Mouse (Mus musculus) CH12.LX (cell line): ENCODE results near the gene Kirrel3. TPM values are rescaled to one million over a fixed set of nuclear protein-coding genes. Genes with fewer than 3 reads are reported as not detected.

ENCODE experiments used
- DNase-seq: peaks from one replicate; pipeline ENCODE4 v3.0.0-alpha.2; 2013; ENCODE audit errors: extremely low read depth
- H3K27ac ChIP-seq: 2 replicates; pipeline ENCODE4 v1.5.1; 2012; ENCODE audit warnings: low read depth, mild to moderate bottlenecking, control low read depth, moderate library complexity; ENCODE audit not compliant: insufficient read depth
- H3K27me3 ChIP-seq: replicated peaks from 2 replicates; pipeline ENCODE3; 2012; ENCODE audit warnings: inconsistent platforms
- H3K36me3 ChIP-seq, 2 experiments: replicated peaks in 1 of 2; 2 replicates each; pipeline versions ENCODE3 to v1.6.1; 2012; ENCODE audit warnings: inconsistent platforms in 1 of 2, low read length in 1 of 2, mild to moderate bottlenecking in 1 of 2, mixed read lengths in 1 of 2, moderate library complexity in 1 of 2; ENCODE audit not compliant: control insufficient read depth in 1 of 2, insufficient read depth in 1 of 2
- H3K4me1 ChIP-seq, 2 experiments: 2 replicates each; pipeline ENCODE4 v1.6.1; 2012; ENCODE audit warnings: inconsistent platforms in 1 of 2, moderate library complexity in 1 of 2; ENCODE audit not compliant: insufficient read depth in 2 of 2, control insufficient read depth in 1 of 2
- H3K4me2 ChIP-seq: 2 replicates; pipeline ENCODE4 v1.6.1; 2012; ENCODE audit warnings: low read depth, mild to moderate bottlenecking, control low read depth; ENCODE audit not compliant: poor library complexity, insufficient read depth, severe bottlenecking
- H3K4me3 ChIP-seq, 3 experiments: fragments of 150-350 bp in 1 of 3; sonication (generic) in 1 of 3; replicated peaks in 1 of 3; 2 replicates each; pipeline versions ENCODE3 to v1.5.1; 2011 to 2012; ENCODE audit warnings: low read depth in 2 of 3, low read length in 2 of 3, mild to moderate bottlenecking in 2 of 3, moderate library complexity in 2 of 3, control low read depth in 1 of 3, improper control_type of control experiment in 1 of 3, inconsistent platforms in 1 of 3, mixed read lengths in 1 of 3; ENCODE audit not compliant: poor library complexity in 1 of 3
- H3K79me2 ChIP-seq: replicated peaks from 2 replicates; pipeline ENCODE4 v1.6.1; 2012; ENCODE audit warnings: mild to moderate bottlenecking, moderate library complexity; ENCODE audit not compliant: control insufficient read depth, poor library complexity, insufficient read depth, severe bottlenecking; ENCODE audit errors: extremely low read depth
- H3K9ac ChIP-seq: 2 replicates; pipeline ENCODE4 v1.6.1; 2012; ENCODE audit warnings: low read depth, mild to moderate bottlenecking, control low read depth, moderate library complexity; ENCODE audit not compliant: insufficient read depth
- H3K9me3 ChIP-seq: replicated peaks from 2 replicates; pipeline ENCODE3; 2012; ENCODE audit warnings: low read length, inconsistent platforms, mixed read lengths
- BHLHE40 ChIP-seq: IDR thresholded peaks from 2 replicates; pipeline ENCODE4 v1.6.1; 2011; ENCODE audit warnings: mild to moderate bottlenecking, low read depth, low read length, improper control_type of control experiment
- ETS1 ChIP-seq: conservative IDR thresholded peaks from 2 replicates; pipeline ENCODE4 v1.6.1; 2012; ENCODE audit warnings: low read depth, mild to moderate bottlenecking, inconsistent platforms, low read length, improper control_type of control experiment, moderate library complexity
- GABPA ChIP-seq: IDR thresholded peaks from 2 replicates; pipeline ENCODE4 v1.6.1; 2012; ENCODE audit warnings: low read depth, low read length, improper control_type of control experiment, inconsistent platforms; ENCODE audit not compliant: insufficient replicate concordance
- HCFC1 ChIP-seq: IDR thresholded peaks from 2 replicates; pipeline ENCODE4 v1.6.1; 2012; ENCODE audit warnings: low read depth, mild to moderate bottlenecking, inconsistent platforms, low read length, improper control_type of control experiment
- IRF4 ChIP-seq: IDR thresholded peaks from 2 replicates; pipeline ENCODE4 v1.6.1; 2014; ENCODE audit warnings: low read depth, mild to moderate bottlenecking, inconsistent platforms, low read length, improper control_type of control experiment
- MAFK ChIP-seq: IDR thresholded peaks from 2 replicates; pipeline ENCODE4 v1.6.1; 2011; ENCODE audit warnings: low read length, improper control_type of control experiment; ENCODE audit not compliant: insufficient replicate concordance
- MXI1 ChIP-seq: IDR thresholded peaks from 2 replicates; pipeline ENCODE4 v1.6.1; 2011; ENCODE audit warnings: mild to moderate bottlenecking, low read depth, low read length, improper control_type of control experiment
- NELFE ChIP-seq: IDR thresholded peaks from 2 replicates; pipeline ENCODE4 v1.6.1; 2011; ENCODE audit warnings: low read depth, low read length, improper control_type of control experiment
- NRF1 ChIP-seq: IDR thresholded peaks from 2 replicates; pipeline ENCODE4 v1.6.1; 2014; ENCODE audit warnings: low read depth, mild to moderate bottlenecking, inconsistent platforms, low read length, improper control_type of control experiment, moderate library complexity
- PAX5 ChIP-seq: IDR thresholded peaks from 2 replicates; pipeline ENCODE4 v1.6.1; 2012; ENCODE audit warnings: low read length, inconsistent platforms, mixed read lengths
- POLR2AphosphoS2 ChIP-seq: IDR thresholded peaks from 2 replicates; pipeline ENCODE4 v1.6.1; 2011; ENCODE audit warnings: low read depth, low read length, improper control_type of control experiment
- RCOR1 ChIP-seq: conservative IDR thresholded peaks from 2 replicates; pipeline ENCODE4 v1.6.1; 2012; ENCODE audit warnings: low read depth, mild to moderate bottlenecking, inconsistent platforms, low read length, improper control_type of control experiment
- SMC3 ChIP-seq: IDR thresholded peaks from 2 replicates; pipeline ENCODE4 v1.6.1; 2011; ENCODE audit warnings: low read depth, low read length, improper control_type of control experiment
- TBP ChIP-seq: conservative IDR thresholded peaks from 2 replicates; pipeline ENCODE4 v1.6.1; 2011; ENCODE audit warnings: low read depth, low read length, improper control_type of control experiment
- TCF12 ChIP-seq: IDR thresholded peaks from 2 replicates; pipeline ENCODE4 v1.6.1; 2014; ENCODE audit warnings: low read depth, mild to moderate bottlenecking, inconsistent platforms, low read length, improper control_type of control experiment
- USF1 ChIP-seq: IDR thresholded peaks from 2 replicates; pipeline ENCODE4 v1.6.1; 2014; ENCODE audit warnings: low read depth, mild to moderate bottlenecking, inconsistent platforms, low read length, improper control_type of control experiment
- USF2 ChIP-seq: conservative IDR thresholded peaks from 2 replicates; pipeline ENCODE4 v1.6.1; 2011; ENCODE audit warnings: low read depth, low read length, improper control_type of control experiment
- ZKSCAN1 ChIP-seq: IDR thresholded peaks from 2 replicates; pipeline ENCODE4 v1.6.1; 2012; ENCODE audit warnings: low read depth, inconsistent platforms, low read length, improper control_type of control experiment, borderline replicate concordance
- ZMIZ1 ChIP-seq: IDR thresholded peaks from 2 replicates; pipeline ENCODE4 v1.6.1; 2012; ENCODE audit warnings: low read depth, mild to moderate bottlenecking, inconsistent platforms, low read length, improper control_type of control experiment
- dilution Hi-C: fragments of 300-500 bp; cut with MboI; formaldehyde crosslinking; loops from 2 replicates; pipeline ENCODE4 v1.14.3; 2020; ENCODE audit warnings: low sequenced_read_pairs; ENCODE audit not compliant: extremely low pct_unique_long_range_greater_than_20kb, extremely low pct_ligation_motif_present
- in situ Hi-C: fragments of 300-500 bp; cut with MboI; formaldehyde crosslinking; loops from 3 replicates; pipeline ENCODE4 v1.14.3; 2019; ENCODE audit warnings: low sequenced_read_pairs, low pct_ligation_motif_present, low pct_unique_long_range_greater_than_20kb, mixed read lengths
- polyA plus RNA-seq: library from polyadenylated mRNA; unstranded; fragments of >175 nt; gene quantifications from 2 replicates; pipeline ENCODE4 v1.2.1, GENCODE M21; 2012; ENCODE audit warnings: low read depth; ENCODE audit not compliant: insufficient read length
- total RNA-seq, 2 experiments: library from RNA; depleted of rRNA; stranded (reverse); fragments of 300-350 nt in 1 of 2; fragments of >200 nt in 1 of 2; gene quantifications; 2 replicates each; pipeline ENCODE4 v1.2.3; 2012 to 2014

Gene Kirrel3
- total and polyA plus RNA-seq, 3 experiments = not detected

GRCm38 (mm10) chr9:35044458-35044857, 558.8 kb downstream of the Kirrel3 start:
- no peaks in the 10 kb centered on the region for H3K27me3 ChIP-seq
- no peak overlapping the region for H3K4me2 ChIP-seq
- dilution Hi-C loops = no loop called here
- no peak overlapping the region for H3K9ac ChIP-seq
- DNase-seq = no peak
- H3K79me2 ChIP-seq = no peaks in the 10 kb centered on the region
- no peak overlapping the region for H3K27ac ChIP-seq
- no peaks in the 10 kb centered on the region for H3K9me3 ChIP-seq
- H3K36me3 ChIP-seq = peaks cover 0 to 13% of the 10 kb centered on the region in 2 experiments
- no peak for TF ChIP-seq TBP
- no peak for TF ChIP-seq BHLHE40
- TF ChIP-seq ZKSCAN1 = no peak
- no peak for TF ChIP-seq POLR2AphosphoS2
- TF ChIP-seq GABPA = no peak
- TF ChIP-seq, all 38 proteins: peak for 0
- Histone ChIP-seq H3K4me1 (peaks cover 0 to 1% of the 10 kb centered on the region in 2 experiments; a peak in 1 of 4 replicates), H3K4me3 (no peak overlapping the region)
- in situ Hi-C loops = loop anchor here (5.0 to 25.0 kb wide), 2 partner anchors 73 to 493 kb away; partner anchors contain the start of gene St3gal4

- Histone ChIP-seq H3K79me2 (no peaks in the 10 kb centered on the region), H3K27me3 (no peaks in the 10 kb centered on the region), H3K4me3 (no peak overlapping the region)
- no peak for TF ChIP-seq NELFE
- no peak for TF ChIP-seq MXI1
- TF ChIP-seq USF1 = no peak
- TF ChIP-seq GABPA = no peak
- no peak for TF ChIP-seq ZKSCAN1
- no peak for TF ChIP-seq MAFK
- TF ChIP-seq ZMIZ1 = no peak
- TF ChIP-seq IRF4 = no peak
- no peak for TF ChIP-seq ETS1
- TF ChIP-seq, all 38 proteins: peak for 0
- dilution Hi-C loops (no loop called here), in situ Hi-C loops (loop anchor here (25.0 kb wide), 1 partner anchor 492 kb away; no protein-coding TSS in a partner anchor)
- Histone ChIP-seq H3K36me3 (peaks cover 0 to 14% of the 10 kb centered on the region in 2 experiments), H3K4me1 (peaks cover 0 to 8% of the 10 kb centered on the region in 2 experiments; a peak in 2 of 4 replicates), H3K9me3 (no peaks in the 10 kb centered on the region), H3K9ac (no peak overlapping the region), H3K4me2 (no peak overlapping the region), H3K27ac (no peak overlapping the region)
- no peak for DNase-seq
Measured at GRCm38 (mm10) chr9:35045031-35045531, 559.4 kb downstream of the Kirrel3 start.

GRCm38 (mm10) chr9:35045756-35046155, 560.1 kb downstream of the Kirrel3 start:
- Histone ChIP-seq H3K4me2 (no peak overlapping the region), H3K9me3 (no peaks in the 10 kb centered on the region), H3K4me1 (peaks cover 5 to 14% of the 10 kb centered on the region in 2 experiments), H3K9ac (no peak overlapping the region), H3K36me3 (peaks cover 0 to 14% of the 10 kb centered on the region in 2 experiments), H3K4me3 (no peak overlapping the region), H3K27me3 (no peaks in the 10 kb centered on the region), H3K79me2 (no peaks in the 10 kb centered on the region), H3K27ac (no peak overlapping the region)
- dilution Hi-C loops = no loop called here
- no peak for DNase-seq
- TF ChIP-seq TBP (no peak), GABPA (no peak), PAX5 (no peak), NRF1 (no peak), SMC3 (no peak), MAFK (no peak), HCFC1 (no peak), RCOR1 (no peak), MXI1 (no peak), ZKSCAN1 (no peak), TCF12 (no peak), ETS1 (no peak), USF2 (no peak), BHLHE40 (no peak)
- in situ Hi-C loops = loop anchor here (25.0 kb wide), 1 partner anchor 492 kb away; no protein-coding TSS in a partner anchor
